Mouse (Mus musculus) G1E-ER4 (cell line): Measurements from ENCODE around the gene Gm20388. TPM values are rescaled to one million over a fixed set of nuclear protein-coding genes. Genes with fewer than 3 reads are reported as not detected.

Experiments used
- GATA1 ChIP-seq: IDR thresholded peaks from one replicate; pipeline ENCODE4 v1.8.0; 2012; ENCODE audit warnings: low read length, inconsistent platforms
- polyA plus RNA-seq: library from polyadenylated mRNA; stranded (reverse); fragments of >175 nt; gene quantifications from 2 replicates; pipeline ENCODE4 v1.2.3, GENCODE M21; 2012

The Gm20388 gene
- polyA plus RNA-seq, 1 experiment, result not detected

GRCm38 (mm10) chr8:121850821-121851470 is 1940.3 kb downstream of the Gm20388 start:
- no peak for TF ChIP-seq GATA1

GRCm38 (mm10) chr8:121851716-121852115 is 1941.1 kb downstream of the Gm20388 start:
- no peak for TF ChIP-seq GATA1

GRCm38 (mm10) chr8:121852464-121852863 is 1941.8 kb downstream of the Gm20388 start:
- no peak for TF ChIP-seq GATA1

GRCm38 (mm10) chr8:121853586-121853985 is 1942.9 kb downstream of the Gm20388 start:
- TF ChIP-seq GATA1, result no peak

GRCm38 (mm10) chr8:121856071-121856746 is 1945.6 kb downstream of the Gm20388 start:
- no peak for TF ChIP-seq GATA1

- TF ChIP-seq GATA1, result no peak
Observed at GRCm38 (mm10) chr8:121857331-121857730, 1946.7 kb downstream of the Gm20388 start.

- TF ChIP-seq GATA1, result no peak
Observed at GRCm38 (mm10) chr8:121857747-121858146, 1947.1 kb downstream of the Gm20388 start.

GRCm38 (mm10) chr8:121861276-121861675 is 1950.6 kb downstream of the Gm20388 start:
- no peak for TF ChIP-seq GATA1

GRCm38 (mm10) chr8:121861806-121862548 is 1951.3 kb downstream of the Gm20388 start:
- no peak for TF ChIP-seq GATA1

GRCm38 (mm10) chr8:121865356-121865755 is 1954.7 kb downstream of the Gm20388 start:
- TF ChIP-seq GATA1, result no peak

- no peak for TF ChIP-seq GATA1
Observed at GRCm38 (mm10) chr8:121868196-121868595, 1957.6 kb downstream of the Gm20388 start.

GRCm38 (mm10) chr8:121868896-121869295 is 1958.3 kb downstream of the Gm20388 start:
- TF ChIP-seq GATA1, result no peak

- TF ChIP-seq GATA1, result no peak
Observed at GRCm38 (mm10) chr8:121870190-121870589, 1959.5 kb downstream of the Gm20388 start.

- TF ChIP-seq GATA1, result no peak
Observed at GRCm38 (mm10) chr8:121871833-121872440, 1961.3 kb downstream of the Gm20388 start.

GRCm38 (mm10) chr8:121874031-121874430 is 1963.4 kb downstream of the Gm20388 start:
- no peak for TF ChIP-seq GATA1

- no peak for TF ChIP-seq GATA1
Observed at GRCm38 (mm10) chr8:121875045-121875444, 1964.4 kb downstream of the Gm20388 start.
